Mouse (Mus musculus) limb, embryonic 11.5 days (tissue): Measurements from ENCODE around the gene Sap30l. TPM values are rescaled to one million over a fixed set of nuclear protein-coding genes. Genes with fewer than 3 reads are reported as not detected.
"Not testable (repeated sequence)": the region's sequence is repeated elsewhere in the genome, so short reads cannot be mapped to it uniquely, and the experiment has no call there.

Experiments
- ATAC-seq: fragments of 200-750 bp; cut with Nextera tagmentation; 2 replicates; pipeline ENCODE4 v1.8.0; 2017; ENCODE audit warnings: low read depth; ENCODE audit not compliant: insufficient number of reproducible peaks, low FRiP score, low TSS enrichment
- DNase-seq: peaks from one replicate; pipeline ENCODE4 v3.0.0-alpha.2; 2015; ENCODE audit warnings: low spot score
- H3K27ac ChIP-seq: fragments of 300-500 bp; sonication (generic); replicated peaks from 2 replicates; pipeline ENCODE4 v1.5.1; 2014; ENCODE audit warnings: low read depth, mild to moderate bottlenecking, low read length
- H3K27me3 ChIP-seq: fragments of 300-500 bp; sonication (generic); 2 replicates; pipeline ENCODE4 v1.6.1; 2014; ENCODE audit warnings: mild to moderate bottlenecking, low read length, mixed read lengths; ENCODE audit not compliant: control insufficient read depth, insufficient read depth
- H3K36me3 ChIP-seq: fragments of 300-500 bp; sonication (generic); 2 replicates; pipeline ENCODE4 v1.6.1; 2014; ENCODE audit warnings: mild to moderate bottlenecking, low read length, moderate library complexity, mixed read lengths; ENCODE audit not compliant: control insufficient read depth, insufficient read depth
- H3K4me1 ChIP-seq: fragments of 300-500 bp; sonication (generic); 2 replicates; pipeline ENCODE4 v1.6.1; 2014; ENCODE audit warnings: low read length, mixed read lengths; ENCODE audit not compliant: control insufficient read depth, insufficient read depth
- H3K4me2 ChIP-seq: fragments of 300-500 bp; sonication (generic); 2 replicates; pipeline ENCODE4 v1.6.1; 2014; ENCODE audit warnings: low read depth, mild to moderate bottlenecking, moderate library complexity; ENCODE audit not compliant: severe bottlenecking
- H3K4me3 ChIP-seq: fragments of 300-500 bp; sonication (generic); 2 replicates; pipeline ENCODE4 v1.5.1; 2014; ENCODE audit warnings: low read depth, low read length
- H3K9ac ChIP-seq: fragments of 300-500 bp; sonication (generic); 2 replicates; pipeline ENCODE4 v1.6.1; 2014; ENCODE audit warnings: mild to moderate bottlenecking, low read length
- H3K9me3 ChIP-seq: fragments of 300-500 bp; sonication (generic); 2 replicates; pipeline ENCODE4 v1.6.1; 2016; ENCODE audit warnings: low read length; ENCODE audit not compliant: control insufficient read depth
- WGBS: fragments of 180-500 bp; shearing (Covaris S2); extraction: QIAGEN DNeasy Blood & Tissue Kit; methylation state at CpG from one replicate; pipeline ENCODE4 v1.1.7; 2014; 5-methylcytosine and 5-hydroxymethylcytosine counted together
- polyA plus RNA-seq: library from polyadenylated mRNA; unstranded; fragments of >200 nt; fragmentation: Nextera tagmentation; extraction: Ambion mirVana; gene quantifications from 2 replicates; pipeline ENCODE4 v1.2.1, GENCODE M21; 2014

Sap30l gene
- polyA plus RNA-seq, 1 experiment from 2014 or later = 14.1 TPM

DNA sequence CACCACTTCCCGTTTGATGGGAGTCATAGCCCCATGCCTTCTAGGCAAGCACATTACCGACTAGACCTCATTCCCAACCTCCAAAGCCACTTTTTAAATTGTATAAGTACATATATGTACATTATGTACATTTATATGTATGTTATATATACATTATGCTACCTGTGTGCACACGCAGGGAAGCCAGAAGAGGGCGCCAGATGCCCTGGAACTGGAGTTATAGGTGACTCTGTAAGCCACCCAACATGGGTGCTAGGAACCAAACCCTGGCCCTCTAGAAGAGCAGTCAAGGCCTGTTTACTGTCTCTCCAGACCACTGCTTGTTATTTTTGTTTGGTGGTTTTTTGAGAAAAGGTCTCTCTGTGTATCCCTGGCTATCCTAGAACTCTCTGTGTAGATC, 16.8 kb downstream of the Sap30l start:
- no peak for ATAC-seq
- WGBS = 80% methylated on average over 4 of the region's 4 CpGs
- no peak overlapping the region for H3K27ac ChIP-seq

DNA sequence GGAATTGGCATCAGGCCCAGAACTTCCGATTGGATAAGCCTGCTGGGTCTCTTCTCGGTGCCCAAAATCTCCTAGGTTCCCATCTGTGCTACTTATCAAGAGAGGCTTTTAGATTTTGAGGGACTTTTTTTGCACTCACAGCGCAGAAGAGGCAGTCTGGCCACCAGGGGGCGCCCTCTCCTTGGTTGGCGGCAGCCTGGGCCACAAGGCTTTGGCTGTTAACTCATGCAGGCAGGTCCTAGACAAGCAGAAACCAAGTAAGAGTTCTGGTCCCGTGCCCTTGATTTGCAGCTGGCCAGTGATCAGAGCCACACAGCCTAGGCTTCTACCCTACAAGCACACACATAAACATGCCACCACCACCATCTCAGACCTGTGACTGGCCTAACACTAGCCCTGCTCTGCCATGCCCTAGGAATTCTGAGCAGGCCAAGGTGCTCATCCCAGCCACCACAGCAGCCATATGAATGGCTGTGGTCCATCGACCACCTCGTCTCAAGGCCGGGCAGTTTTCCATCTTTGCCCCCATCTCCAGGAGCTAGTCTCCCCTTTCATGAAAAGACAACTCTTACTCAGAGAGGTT, 18.7 kb downstream of the Sap30l start:
- Histone ChIP-seq H3K4me3 (no peak overlapping the region), H3K27me3 (no peaks in the 10 kb centered on the region), H3K36me3 (no peaks in the 10 kb centered on the region), H3K4me2 (no peak overlapping the region), H3K27ac (no peak overlapping the region), H3K9me3 (no peaks in the 10 kb centered on the region), H3K9ac (no peak overlapping the region), H3K4me1 (peaks cover 11% of the 10 kb centered on the region; the same call in 1 of the 2 replicates)
- no peak for ATAC-seq
- WGBS = 29% methylated on average over 9 of the region's 9 CpGs
- DNase-seq = peak; percentile 94

More for the DNA sequence above, 16.8 kb downstream of the Sap30l start:
- no peak overlapping the region for H3K4me2 ChIP-seq
- no peaks in the 10 kb centered on the region for H3K27me3 ChIP-seq
- no peak overlapping the region for H3K9ac ChIP-seq
- DNase-seq = no peak
- 0 out of 2 replicates have a peak, but pooled peaks cover 3% of the 10 kb centered on the region for H3K4me1 ChIP-seq
- H3K4me3 ChIP-seq = no peak overlapping the region
- no peaks in the 10 kb centered on the region for H3K36me3 ChIP-seq
- H3K9me3 ChIP-seq = no peaks in the 10 kb centered on the region

DNA sequence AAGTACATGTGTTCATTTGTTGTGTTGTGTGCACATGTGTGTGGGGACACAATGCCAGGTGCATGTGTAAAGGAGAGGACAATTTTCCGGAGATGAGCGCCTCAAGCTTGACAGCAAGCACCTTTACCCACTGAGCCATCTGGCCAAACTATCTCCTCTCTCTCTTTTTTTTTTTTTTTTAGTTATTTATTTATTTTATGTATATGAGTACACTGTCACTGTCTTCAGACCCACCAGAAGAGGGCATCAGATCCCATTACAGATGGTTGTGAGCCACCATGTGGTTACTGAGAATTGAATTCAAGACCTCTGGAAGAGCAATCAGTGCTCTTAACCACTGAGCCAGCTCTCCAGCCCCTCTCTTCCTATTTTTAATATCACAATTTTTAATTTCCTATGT, 21.7 kb downstream of the Sap30l start:
- H3K27me3 ChIP-seq = peaks cover 16% of the 10 kb centered on the region
- not testable (repeated sequence) for H3K4me3 ChIP-seq

DNA sequence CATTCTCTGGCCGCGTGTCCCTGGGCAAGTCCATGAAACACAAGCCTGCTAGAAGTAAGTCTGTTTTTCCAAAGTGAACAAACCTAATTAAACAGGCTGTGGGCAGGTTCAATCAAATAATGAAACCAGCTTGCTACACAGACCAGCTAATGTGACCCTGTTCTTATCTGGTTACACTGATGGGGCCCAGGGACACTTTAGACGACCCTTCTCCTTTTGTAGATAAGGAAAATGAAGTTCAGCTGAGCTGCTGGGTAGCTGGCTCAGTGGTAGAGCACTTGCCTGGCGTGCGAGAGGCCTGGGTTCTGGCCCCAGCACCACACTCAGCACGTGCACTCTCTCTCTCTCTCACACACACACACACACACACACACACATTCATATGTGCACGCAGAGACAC, 22.3 kb downstream of the Sap30l start:
- H3K27me3 ChIP-seq = peaks cover 19% of the 10 kb centered on the region
- H3K4me3 ChIP-seq = no peak overlapping the region
- no peak overlapping the region for H3K9ac ChIP-seq
- H3K36me3 ChIP-seq = no peaks in the 10 kb centered on the region
- peaks cover 16% of the 10 kb centered on the region for H3K4me1 ChIP-seq
- H3K4me2 ChIP-seq = no peak overlapping the region
- ATAC-seq (no peak), DNase-seq (no peak)
- no peaks in the 10 kb centered on the region for H3K9me3 ChIP-seq
- WGBS = 73% methylated on average over 7 of the region's 7 CpGs
- H3K27ac ChIP-seq = no peak overlapping the region

More for the DNA sequence above, 21.7 kb downstream of the Sap30l start:
- DNase-seq, H3K9ac ChIP-seq, H3K27ac ChIP-seq, H3K36me3 ChIP-seq, H3K9me3 ChIP-seq, H3K4me2 ChIP-seq, ATAC-seq: not testable (repeated sequence)
- peaks cover 14% of the 10 kb centered on the region for H3K4me1 ChIP-seq
- WGBS = 94% methylated on average over 2 of the region's 2 CpGs

DNA sequence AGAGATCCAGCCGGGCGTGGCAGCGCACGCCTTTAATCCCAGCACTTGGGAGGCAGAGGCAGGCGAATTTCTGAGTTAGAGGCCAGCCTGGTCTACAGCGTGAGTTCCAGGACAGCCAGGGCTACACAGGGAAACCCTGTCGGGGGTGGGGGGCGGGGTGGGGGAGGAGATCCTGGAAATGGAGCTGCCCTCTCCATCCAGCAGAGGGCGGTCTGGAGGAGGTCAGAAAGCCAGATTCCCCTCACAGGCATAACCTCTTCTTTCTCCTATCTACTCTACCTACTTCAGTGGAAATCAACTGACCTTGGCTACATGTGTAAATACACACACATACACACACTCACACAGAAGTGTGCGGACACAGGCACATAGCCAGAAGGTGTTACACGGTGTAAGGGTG, 23.8 kb downstream of the Sap30l start:
- H3K4me2 ChIP-seq, H3K27ac ChIP-seq, H3K4me3 ChIP-seq, H3K9me3 ChIP-seq, H3K36me3 ChIP-seq, DNase-seq, ATAC-seq, H3K9ac ChIP-seq: not testable (repeated sequence)
- Histone ChIP-seq H3K4me1 (peaks cover 18% of the 10 kb centered on the region), H3K27me3 (peaks cover 34% of the 10 kb centered on the region)
- WGBS = 63% methylated on average over 11 of the region's 11 CpGs

DNA sequence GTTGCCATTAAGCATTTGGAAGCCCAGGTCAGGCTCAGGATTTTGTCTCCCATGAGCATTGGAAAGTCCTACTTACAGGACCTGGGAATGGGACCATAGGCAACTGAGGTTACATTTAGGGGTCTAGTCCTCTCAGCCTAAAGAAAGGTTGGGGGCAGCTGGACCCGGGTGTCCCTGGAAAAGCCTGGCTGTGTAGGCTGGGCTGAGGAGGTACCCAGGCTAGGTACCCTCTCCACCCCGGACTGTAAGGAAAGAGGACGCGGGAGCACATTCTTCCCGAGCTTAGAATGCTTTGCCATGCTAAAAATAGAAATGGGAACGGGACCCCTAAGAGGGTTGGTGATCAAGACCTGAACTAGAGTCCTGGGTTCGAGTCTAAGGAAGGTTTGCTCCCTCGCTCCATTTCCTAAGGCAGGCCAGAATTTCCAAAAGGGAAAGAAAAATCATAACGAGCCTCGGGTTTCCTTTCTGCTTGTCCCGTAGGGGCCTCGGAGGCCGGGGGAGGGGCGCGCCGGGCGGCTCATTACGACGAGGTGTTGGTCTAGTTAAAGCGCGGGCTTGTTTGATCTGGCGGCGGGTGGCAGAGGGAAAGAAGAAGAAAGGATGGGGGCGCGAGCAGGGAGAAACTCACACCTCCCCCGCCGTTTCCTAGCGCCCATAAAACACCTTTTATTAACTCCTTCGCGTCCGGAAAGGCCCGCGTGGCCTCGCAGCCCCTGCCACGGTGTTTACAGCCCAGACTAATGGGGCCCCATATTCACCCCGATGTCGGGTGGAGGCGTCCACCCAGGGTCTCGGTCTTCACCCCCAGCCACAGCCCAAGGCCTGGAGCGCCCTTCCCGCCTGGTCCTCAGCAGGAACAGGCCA, 25.8 kb downstream of the Sap30l start:
- Histone ChIP-seq H3K9me3 (no peaks in the 10 kb centered on the region), H3K4me3 (peak overlapping the region; percentile 28), H3K27ac (no peak overlapping the region), H3K27me3 (peaks cover 53% of the 10 kb centered on the region), H3K36me3 (no peaks in the 10 kb centered on the region), H3K4me2 (peak overlapping the region; percentile 58), H3K4me1 (peaks cover 22% of the 10 kb centered on the region), H3K9ac (peak overlapping the region; percentile 40; the same call in 1 of the 2 replicates)
- ATAC-seq (0 out of 2 replicates have a peak, but pooled peaks have one; percentile 54), DNase-seq (peak; percentile 83)
- under 1% methylated on average over 40 of the region's 41 CpGs for WGBS

DNA sequence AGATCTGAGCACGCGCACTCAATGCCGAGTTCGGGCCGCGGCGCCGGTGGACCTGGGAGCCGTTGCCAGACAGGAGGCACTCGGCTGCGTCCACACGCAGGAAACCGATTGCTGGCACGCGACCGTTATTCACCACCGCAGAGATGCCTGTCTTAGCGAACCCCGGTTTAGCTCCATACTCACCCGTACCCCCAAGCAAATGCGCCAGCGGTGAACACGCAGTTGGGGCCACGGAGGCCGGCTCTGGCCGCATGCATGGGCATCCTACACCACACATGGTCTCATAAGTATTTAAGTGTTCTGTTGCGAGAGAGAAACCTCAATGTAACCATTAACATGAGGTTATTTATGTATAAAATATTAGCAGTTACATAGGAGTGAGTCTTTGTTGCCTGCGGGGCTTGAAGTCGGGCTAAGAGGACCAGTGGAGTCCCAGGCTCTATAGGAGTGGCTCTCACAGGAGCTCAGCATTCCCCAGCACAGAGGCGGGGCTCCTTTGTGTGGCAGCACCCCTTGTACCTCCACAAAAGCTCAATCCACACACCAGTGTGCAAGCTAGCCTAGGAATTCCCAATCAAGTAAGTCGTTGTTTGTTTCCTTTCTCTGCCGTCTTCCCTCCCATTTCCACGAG, 26.6 kb downstream of the Sap30l start:
- Histone ChIP-seq H3K27me3 (peaks cover 61% of the 10 kb centered on the region), H3K9me3 (no peaks in the 10 kb centered on the region), H3K36me3 (no peaks in the 10 kb centered on the region), H3K4me2 (peak overlapping the region; percentile 58), H3K9ac (peak overlapping the region; percentile 40; the same call in 1 of the 2 replicates), H3K4me3 (peak overlapping the region; percentile 28), H3K27ac (no peak overlapping the region), H3K4me1 (peaks cover 29% of the 10 kb centered on the region)
- ATAC-seq (no peak), DNase-seq (peak; percentile 80)
- under 1% methylated on average over 33 of the region's 33 CpGs for WGBS
